ENCODE assay signal across 15 mouse cellular contexts in genomic region chr19:42315070-42315679, GRCm38 (mm10).
DNase-seq lines count a peak whose midpoint lies in the region; ATAC-seq and TF ChIP-seq lines count a peak whose summit lies in the region.
"Had no signal": no experiment of that assay in that cellular context is flagged by ENCODE, and none has a peak within 500 bp of the region (broad histone marks: within the 10 kb centered on the region; RNA-seq: fewer than 3 reads in every experiment).

No protein-coding gene starts in this region.

- H3K4me2 ChIP-seq in midbrain, embryonic 13.5 days (replicated peaks) = no peak overlapping the region
- no peak overlapping the region for H3K4me2 ChIP-seq in midbrain, embryonic 15.5 days
- no peak overlapping the region for H3K4me2 ChIP-seq in hindbrain, postnatal 0 days (ENCODE audit: low read depth, low read length)
- H3K4me2 ChIP-seq: embryonic facial prominence, embryonic 12.5 days; heart, embryonic 12.5 days; liver, embryonic 11.5 days had no signal

- H3K4me3 ChIP-seq in midbrain, embryonic 13.5 days (replicated peaks) = no peak overlapping the region
- no peak overlapping the region for H3K4me3 ChIP-seq in midbrain, embryonic 15.5 days
- no peak overlapping the region for H3K4me3 ChIP-seq in hindbrain, postnatal 0 days (ENCODE audit: low read length)
- H3K4me3 ChIP-seq: embryonic facial prominence, embryonic 12.5 days; erythroblast, embryonic 14.5 days; heart, embryonic 12.5 days; left cerebral cortex, adult 2 months; myocyte had no signal

- H3K27me3 ChIP-seq in midbrain, embryonic 13.5 days = no peaks in the 10 kb centered on the region; the same call in 1 of the 2 replicates
- no peaks in the 10 kb centered on the region for H3K27me3 ChIP-seq in midbrain, embryonic 15.5 days (replicated peaks)
- H3K27me3 ChIP-seq in hindbrain, postnatal 0 days (ENCODE audit: insufficient read depth, low read length) = no peaks in the 10 kb centered on the region
- H3K27me3 ChIP-seq: embryonic facial prominence, embryonic 12.5 days had no signal

- H3K36me3 ChIP-seq in midbrain, embryonic 13.5 days = no peaks in the 10 kb centered on the region
- no peaks in the 10 kb centered on the region for H3K36me3 ChIP-seq in midbrain, embryonic 15.5 days (replicated peaks)
- H3K36me3 ChIP-seq in hindbrain, postnatal 0 days (ENCODE audit: insufficient read depth, low read length) = no peaks in the 10 kb centered on the region
- H3K36me3 ChIP-seq: embryonic facial prominence, embryonic 12.5 days; heart, embryonic 12.5 days had no signal

- H3K4me1 ChIP-seq in midbrain, embryonic 13.5 days (replicated peaks) = peaks cover 47% of the 10 kb centered on the region
- peaks cover 35% of the 10 kb centered on the region for H3K4me1 ChIP-seq in midbrain, embryonic 15.5 days
- H3K4me1 ChIP-seq in hindbrain, postnatal 0 days (ENCODE audit: insufficient read depth, low read length) = peaks cover 44% of the 10 kb centered on the region
- H3K4me1 ChIP-seq: heart, embryonic 12.5 days had no signal

- peak; percentile 27 to 50 for DNase-seq in cerebellum, postnatal 14 days
- DNase-seq in cerebellum, adult 18-20 months = no peak
- no peak for DNase-seq in hindbrain, postnatal 0 days (ENCODE audit: low spot score)
- DNase-seq in frontal cortex, postnatal 25 days (ENCODE audit: low spot score in 2 of 2) = no peak

- WGBS in midbrain, embryonic 13.5 days = 71% methylated on average over 6 of the region's 6 CpGs
- 63% methylated on average over 6 of the region's 6 CpGs for WGBS in midbrain, embryonic 15.5 days
- 59% methylated on average over 6 of the region's 6 CpGs for WGBS in hindbrain, postnatal 0 days

- no peak overlapping the region for H3K9ac ChIP-seq in midbrain, embryonic 13.5 days (replicated peaks)
- H3K9ac ChIP-seq in midbrain, embryonic 15.5 days = no peak overlapping the region
- H3K9ac ChIP-seq in hindbrain, postnatal 0 days (replicated peaks; ENCODE audit: low read length) = no peak overlapping the region
- H3K9ac ChIP-seq: embryonic facial prominence, embryonic 12.5 days; forebrain, postnatal 0 days; heart, embryonic 12.5 days had no signal

- no peaks in the 10 kb centered on the region for H3K9me3 ChIP-seq in midbrain, embryonic 13.5 days
- H3K9me3 ChIP-seq in midbrain, embryonic 15.5 days = no peaks in the 10 kb centered on the region
- H3K9me3 ChIP-seq in hindbrain, postnatal 0 days (ENCODE audit: low read length) = no peaks in the 10 kb centered on the region
- H3K9me3 ChIP-seq: embryonic facial prominence, embryonic 12.5 days; heart, embryonic 12.5 days had no signal

- TF ChIP-seq CTCF in hindbrain, postnatal 0 days (IDR thresholded peaks at IDR 0.05; ENCODE audit: low read depth) = no peak

- H3K27ac ChIP-seq in midbrain, embryonic 13.5 days = peak overlapping the region; percentile 52; the same call in 1 of the 2 replicates
- no peak overlapping the region for H3K27ac ChIP-seq in midbrain, embryonic 15.5 days
- peak overlapping the region; percentile 27; the same call in 1 of the 2 replicates for H3K27ac ChIP-seq in hindbrain, postnatal 0 days
- H3K27ac ChIP-seq: embryonic facial prominence, embryonic 12.5 days; left cerebral cortex, adult 2 months had no signal

- ATAC-seq in midbrain, embryonic 13.5 days = peak; percentile 1; the same call in 1 of the 2 replicates
- ATAC-seq in midbrain, embryonic 15.5 days (replicated peaks) = no peak
- ATAC-seq in hindbrain, postnatal 0 days = no peak
- no peak for ATAC-seq in CD4-positive, CD25-positive, alpha-beta regulatory T cell, adult 4 months
- ATAC-seq: inflammation-experienced regulatory T-cells, adult 6 months had no signal

Comparison
In these comparisons a context has a peak if more than half of its experiments do, and no peak if none do; other contexts are left out.
1. DNase-seq: peak in cerebellum, postnatal 14 days (2 of 2); none in cerebellum, adult 18-20 months (0 of 2), hindbrain, postnatal 0 days (single experiment) and frontal cortex, postnatal 25 days (0 of 2).